Mouse (Mus musculus): ENCODE measurements around the gene Syngr2.

The Syngr2 gene

DNA sequence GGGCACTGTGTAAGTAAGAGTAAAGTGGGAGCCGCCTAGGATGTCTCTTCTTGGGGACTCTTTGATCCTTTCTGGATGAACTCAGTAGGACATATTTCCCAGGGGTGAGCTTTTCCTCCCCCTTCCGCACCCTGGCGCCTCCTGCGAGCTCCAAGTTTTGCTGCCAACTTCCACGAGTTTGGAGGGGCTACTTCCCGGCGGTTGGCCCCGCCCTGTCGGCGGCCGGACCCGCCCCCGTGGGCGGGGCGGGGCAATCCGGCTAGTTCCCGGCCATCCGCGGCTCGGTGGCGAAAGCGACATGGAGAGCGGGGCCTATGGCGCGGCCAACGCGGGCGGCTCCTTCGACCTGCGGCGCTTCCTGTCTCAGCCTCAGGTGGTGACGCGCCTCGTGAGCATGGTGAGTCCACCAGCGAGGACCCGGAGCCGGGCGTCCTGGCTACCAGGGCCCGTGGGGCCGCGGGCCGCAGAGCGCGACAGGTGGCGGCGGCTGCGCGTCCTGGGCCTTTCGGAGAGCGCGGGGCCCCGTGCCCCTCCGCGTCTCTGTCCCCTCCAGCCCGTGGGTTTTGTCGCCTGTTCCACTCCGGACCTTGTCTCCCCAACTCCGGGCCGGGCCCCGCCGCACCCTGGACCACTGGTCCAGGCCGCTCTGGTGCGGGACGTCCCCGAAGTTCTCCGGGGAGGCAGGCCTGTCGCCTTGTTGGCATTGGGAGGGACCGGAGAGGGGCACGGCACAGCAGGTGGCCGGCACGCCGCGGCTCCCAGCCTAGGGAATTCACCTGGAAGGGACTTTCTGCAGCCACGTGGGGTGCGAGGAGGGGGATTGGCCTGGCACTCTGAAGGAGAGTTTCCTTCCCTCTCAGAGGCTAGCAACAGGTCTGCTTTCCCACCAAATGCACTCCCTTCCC, at the start of gene Syngr2, which contains the start of gene Gm20708:
Gene Syngr2 (plus strand): TSS at position 262 of the 905 bp plus-strand sequence.
Gene Gm20708 (plus strand): TSS at position 262 of the 905 bp plus-strand sequence.
- in situ Hi-C loops (cut with MboI, MseI): loop anchor here (5.0 kb wide), 1 partner anchor 422 kb away; no protein-coding TSS in a partner anchor

DNA sequence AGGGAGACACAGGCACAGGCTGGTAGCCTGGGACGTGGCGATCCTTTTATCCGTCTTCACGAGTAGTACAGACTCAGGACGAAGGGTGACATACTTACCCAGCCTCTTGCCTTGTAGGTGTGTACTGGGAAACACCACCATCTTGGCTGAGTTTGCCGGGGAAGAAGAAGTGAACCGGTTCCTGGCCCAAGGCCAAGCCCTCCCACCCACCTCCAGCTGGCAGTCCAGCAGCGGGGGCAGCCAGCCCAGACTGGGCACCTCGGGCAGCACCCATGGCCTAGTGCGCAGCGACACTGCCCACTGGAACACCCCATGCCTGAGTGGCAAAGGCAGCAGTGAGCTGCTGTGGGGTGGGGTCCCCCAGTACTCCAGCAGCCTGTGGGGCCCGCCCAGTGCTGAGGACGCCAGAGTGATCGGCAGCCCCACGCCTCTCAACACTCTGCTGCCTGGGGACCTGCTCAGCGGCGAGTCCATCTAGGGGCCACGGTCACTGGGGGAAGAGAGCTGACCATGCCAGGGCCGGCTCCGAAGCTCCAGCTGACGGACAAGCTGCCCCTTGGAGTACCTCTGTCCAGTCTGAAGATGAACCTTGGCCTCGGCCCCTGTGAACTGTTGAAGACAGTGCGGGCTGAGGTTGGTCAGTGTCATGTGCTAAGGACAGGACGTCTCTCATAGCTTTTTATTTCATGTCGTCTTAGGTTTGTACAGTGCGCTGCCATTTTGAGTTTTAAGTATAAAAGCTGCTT, 48.9 kb upstream of the Syngr2 start:
- in situ Hi-C loops (cut with MboI, MseI): no loop called here

GRCm38 (mm10) chr11:117761801-117762200, 47.7 kb upstream of the Syngr2 start:
- in situ Hi-C loops (cut with MboI, MseI): no loop called here

- in situ Hi-C loops (cut with MboI, MseI): no loop called here
Measured at GRCm38 (mm10) chr11:117762246-117762645, 47.2 kb upstream of the Syngr2 start.

- in situ Hi-C loops (cut with MboI, MseI): no loop called here
Measured at GRCm38 (mm10) chr11:117764319-117764718, 45.1 kb upstream of the Syngr2 start.

DNA sequence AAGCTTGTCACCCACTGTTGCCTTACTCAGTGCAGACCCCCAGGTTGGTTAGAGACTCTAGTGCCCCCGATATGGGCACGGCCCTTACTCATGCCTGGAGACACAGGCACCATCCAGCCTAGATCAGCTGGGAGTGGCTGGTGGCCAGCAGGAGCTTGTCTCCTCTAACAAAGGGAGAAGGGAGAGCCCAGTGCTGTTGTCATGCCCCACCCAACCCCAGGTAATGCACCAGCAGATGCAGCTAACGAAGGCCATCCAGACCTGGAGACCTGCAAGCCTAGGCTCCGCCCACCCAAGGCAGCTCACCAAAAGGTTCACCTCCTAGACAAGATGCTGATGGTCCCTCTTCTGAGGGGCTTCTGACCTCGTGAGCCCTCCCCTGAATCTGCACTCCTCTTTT, 44.1 kb upstream of the Syngr2 start:
- in situ Hi-C loops (cut with MboI, MseI): no loop called here

DNA sequence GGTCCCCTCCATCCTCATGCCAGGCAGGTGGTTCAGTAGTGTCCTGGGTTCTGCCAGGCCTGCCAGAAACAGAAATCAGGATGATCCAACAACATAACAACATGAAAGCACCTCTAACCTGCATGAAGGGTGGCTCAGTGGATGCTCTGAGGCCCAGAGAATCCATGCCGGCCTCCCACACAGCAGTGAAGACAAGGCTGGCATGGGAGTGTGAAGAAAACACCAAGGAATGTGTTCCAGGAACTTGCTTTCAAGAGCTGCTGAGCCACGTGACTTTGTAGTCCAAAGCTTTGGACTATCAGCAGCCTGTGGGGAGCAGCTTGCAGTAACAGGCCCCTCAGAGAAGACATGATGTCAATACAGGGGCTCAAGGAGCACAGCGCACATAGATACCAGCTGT, 43.2 kb upstream of the Syngr2 start:
- in situ Hi-C loops (cut with MboI, MseI): no loop called here

- in situ Hi-C loops (cut with MboI, MseI): no loop called here
Measured at GRCm38 (mm10) chr11:117768725-117769682, 40.5 kb upstream of the Syngr2 start.

GRCm38 (mm10) chr11:117769683-117770047, 39.8 kb upstream of the Syngr2 start:
- in situ Hi-C loops (cut with MboI, MseI): no loop called here

DNA sequence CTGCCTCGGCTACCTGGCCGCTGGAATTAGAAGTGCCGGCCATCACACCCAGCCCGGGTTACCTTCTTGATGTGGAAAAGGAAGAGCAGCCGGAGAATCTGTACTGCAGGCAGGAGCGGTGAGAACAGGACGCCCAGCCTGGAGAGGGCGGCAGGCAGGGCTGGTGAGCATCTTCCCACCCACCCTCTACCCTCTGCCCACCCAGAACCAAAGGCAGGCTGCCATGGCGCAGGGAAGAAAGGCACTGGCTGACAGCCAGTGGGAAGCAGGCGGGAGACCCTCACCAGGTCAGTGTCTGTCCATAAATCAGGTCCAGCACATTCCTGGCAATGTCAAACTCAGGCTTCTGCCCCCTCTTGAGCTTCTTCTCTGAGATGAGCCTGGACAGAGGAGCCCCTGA, 39.1 kb upstream of the Syngr2 start:
- in situ Hi-C loops (cut with MboI, MseI): no loop called here

DNA sequence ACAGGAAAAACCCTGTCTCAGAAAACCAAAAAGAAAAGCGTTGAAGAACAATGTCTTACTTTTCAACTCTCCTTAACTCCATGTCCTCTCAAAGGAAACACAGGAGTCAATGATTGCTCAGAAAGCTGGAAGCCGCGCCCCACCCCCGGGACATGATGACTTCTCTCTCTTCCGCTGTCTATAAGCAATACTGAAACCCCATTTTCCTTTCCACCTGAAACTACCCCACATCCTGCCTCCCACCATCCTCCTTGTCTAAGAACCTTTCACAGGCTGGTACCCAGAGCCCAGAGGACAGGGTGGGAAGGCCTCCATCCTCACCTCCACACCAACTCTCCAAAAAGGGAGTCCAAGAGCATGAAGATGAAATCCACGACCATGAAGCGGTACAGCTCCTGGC, 37.1 kb upstream of the Syngr2 start:
- in situ Hi-C loops (cut with MboI, MseI): no loop called here

GRCm38 (mm10) chr11:117774925-117775324, 34.5 kb upstream of the Syngr2 start:
- in situ Hi-C loops (cut with MboI, MseI): loop anchor here (25.0 kb wide), 1 partner anchor 1363 kb away; the partner anchor contains the start of gene Rnf157

DNA sequence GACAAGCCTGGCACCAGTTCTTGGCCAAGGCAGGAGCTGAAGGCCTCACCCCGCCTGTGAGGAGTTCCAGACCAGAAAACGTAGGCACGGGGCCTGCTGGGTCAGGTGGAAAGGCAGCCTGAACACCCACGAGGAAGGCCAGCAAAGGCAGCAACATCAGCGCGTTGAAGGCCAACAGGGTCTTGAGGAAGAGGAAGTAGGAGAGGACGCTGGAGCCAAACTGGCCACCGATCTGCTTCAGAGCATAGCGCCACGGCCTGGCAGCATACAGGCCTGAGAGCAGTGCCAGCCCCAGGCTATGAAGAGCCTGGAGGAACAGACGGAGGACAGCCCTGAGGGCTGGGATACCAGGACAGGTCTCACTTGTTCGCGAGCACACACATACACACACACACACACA, 33.9 kb upstream of the Syngr2 start:
- in situ Hi-C loops (cut with MboI, MseI): loop anchor here (25.0 kb wide), 1 partner anchor 1363 kb away; the partner anchor contains the start of gene Rnf157

DNA sequence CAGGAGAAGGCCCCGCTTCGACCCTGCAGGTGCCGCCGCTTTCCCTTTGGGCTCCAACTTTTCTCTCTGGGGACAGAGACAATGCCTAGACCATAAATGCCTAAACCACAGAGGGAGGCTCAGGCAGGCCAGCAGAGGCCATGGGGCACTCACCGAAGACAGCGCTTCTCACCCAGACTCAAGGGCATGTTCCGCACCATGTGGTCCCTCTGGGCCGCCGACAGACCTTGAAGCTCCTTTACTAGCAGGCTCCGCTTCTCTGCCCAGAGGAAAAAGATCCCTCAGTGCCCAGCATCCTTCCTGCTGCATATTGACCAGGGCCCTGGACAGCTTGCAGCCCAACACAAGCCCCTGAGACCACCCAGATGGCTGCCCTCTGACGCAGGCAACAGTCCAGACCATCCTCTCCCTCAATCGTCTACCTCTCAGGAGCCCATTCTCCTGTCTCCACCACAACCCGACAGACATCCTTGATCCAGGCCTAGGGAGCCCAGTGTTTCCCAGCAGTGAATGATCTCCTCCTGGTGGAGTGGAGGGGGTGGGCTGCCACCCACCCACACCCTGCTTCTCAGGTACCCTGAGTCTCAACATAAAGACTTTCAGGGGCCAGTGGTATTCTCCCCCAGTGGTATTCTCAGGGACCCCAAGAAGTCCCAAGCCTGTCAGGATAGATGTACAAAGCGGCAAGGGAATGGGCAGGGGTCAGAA, 33.2 kb upstream of the Syngr2 start:
- in situ Hi-C loops (cut with MboI, MseI): loop anchor here (25.0 kb wide), 1 partner anchor 1364 kb away; the partner anchor contains the start of gene Rnf157

DNA sequence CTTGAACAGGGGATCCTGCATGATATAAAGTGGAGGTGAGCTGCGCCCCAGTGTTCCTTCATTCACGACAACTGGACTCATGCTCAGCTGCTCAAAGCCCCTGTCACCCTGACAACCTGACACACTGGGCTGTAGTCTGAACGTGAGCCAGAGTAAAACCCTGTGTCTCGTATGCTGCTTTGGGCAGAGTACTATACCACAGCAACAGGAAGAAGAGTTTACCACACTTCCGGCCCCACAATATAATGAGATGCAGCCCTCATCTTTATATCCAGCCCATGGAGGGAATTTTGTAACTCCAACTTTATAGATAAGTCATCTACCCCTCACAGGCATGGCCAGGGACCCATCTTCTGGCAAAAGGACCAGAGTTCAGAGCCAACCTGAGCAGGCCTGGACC, 32.4 kb upstream of the Syngr2 start:
- in situ Hi-C loops (cut with MboI, MseI): loop anchor here (25.0 kb wide), 1 partner anchor 1365 kb away; the partner anchor contains the start of gene Rnf157

- in situ Hi-C loops (cut with MboI, MseI): loop anchor here (25.0 kb wide), 1 partner anchor 1366 kb away; the partner anchor contains the start of gene Rnf157
Measured at GRCm38 (mm10) chr11:117778031-117778430, 31.4 kb upstream of the Syngr2 start.

GRCm38 (mm10) chr11:117778851-117779433, 30.5 kb upstream of the Syngr2 start:
- in situ Hi-C loops (cut with MboI, MseI): loop anchor here (25.0 kb wide), 1 partner anchor 1367 kb away; the partner anchor contains the start of gene Rnf157

DNA sequence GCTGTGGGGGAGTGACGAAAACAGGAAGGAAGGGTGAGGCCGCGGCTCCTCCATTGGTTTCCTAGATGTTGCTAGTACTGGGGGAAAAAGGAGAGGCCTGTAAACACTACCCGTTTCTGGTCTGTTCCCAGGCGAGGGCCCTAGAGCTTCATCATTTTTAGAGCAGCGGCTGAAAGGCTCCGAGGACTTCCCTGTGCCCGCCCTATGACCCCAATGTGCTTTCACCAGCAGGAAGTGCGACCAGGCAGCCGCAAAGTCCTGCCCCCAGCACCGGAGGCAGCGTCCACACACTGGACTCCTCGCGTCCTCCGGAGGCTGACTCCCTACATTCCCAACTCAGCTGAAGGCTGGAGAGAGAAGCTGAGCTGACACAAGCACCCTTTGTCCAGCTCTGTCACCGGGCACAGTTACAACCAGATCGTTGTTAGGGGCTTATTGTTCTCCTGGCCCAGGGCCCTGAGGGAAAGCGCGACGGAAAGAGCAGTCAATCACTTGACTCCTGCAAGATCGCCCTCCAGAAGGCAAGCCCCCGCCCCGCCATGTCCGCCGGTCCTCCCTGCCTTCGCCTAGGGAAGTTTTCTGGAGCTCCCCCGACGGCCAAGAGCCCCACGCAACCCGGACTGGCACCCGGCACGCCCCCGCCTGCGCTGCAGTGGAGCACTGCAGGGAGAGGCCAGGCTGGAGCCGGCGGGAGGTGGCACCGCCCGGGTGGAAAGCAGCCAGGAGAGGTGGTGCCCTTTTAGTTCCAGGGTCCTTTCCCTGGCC, 29.9 kb upstream of the Syngr2 start:
- in situ Hi-C loops (cut with MboI, MseI): loop anchor here (25.0 kb wide), 1 partner anchor 1367 kb away; the partner anchor contains the start of gene Rnf157

GRCm38 (mm10) chr11:117780199-117780515, 29.3 kb upstream of the Syngr2 start:
- in situ Hi-C loops (cut with MboI, MseI): loop anchor here (25.0 kb wide), 1 partner anchor 1368 kb away; the partner anchor contains the start of gene Rnf157

Measured in regulatory T cell (primary cell).